Comparison of ENCODE assay signal across 16 mouse cellular contexts in the genomic region with DNA sequence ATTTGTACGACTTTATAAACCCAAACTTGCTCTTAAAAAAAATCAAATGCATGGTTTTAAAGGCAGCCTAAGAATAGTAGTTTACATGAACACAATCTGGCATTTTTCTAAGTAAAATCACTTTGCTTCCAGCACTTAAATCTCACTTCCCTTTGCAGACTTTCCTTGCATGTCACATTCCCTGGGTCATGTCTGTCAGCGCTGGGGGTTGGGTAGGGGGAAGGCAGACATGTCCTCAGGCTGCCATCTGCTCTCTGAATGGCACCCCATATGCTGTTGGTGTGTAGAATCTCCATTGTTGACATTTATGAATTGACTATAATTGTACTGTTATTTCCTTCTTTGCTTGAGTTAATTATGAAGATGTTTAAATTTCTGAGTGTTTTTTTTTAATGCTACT.
DNase-seq lines count a peak whose midpoint lies in the region; ATAC-seq and TF ChIP-seq lines count a peak whose summit lies in the region.
"Had no signal": no experiment of that assay in that cellular context is flagged by ENCODE, and none has a peak within 500 bp of the region (broad histone marks: within the 10 kb centered on the region; RNA-seq: fewer than 3 reads in every experiment).

No protein-coding gene starts in this region.

- ATAC-seq in hindbrain, embryonic 12.5 days (ENCODE audit: low FRiP score): peak; percentile 69; the same call in 1 of the 2 replicates
- ATAC-seq: Patski had no signal

- H3K9ac ChIP-seq in hindbrain, embryonic 12.5 days: no peak overlapping the region
- H3K9ac ChIP-seq: embryonic facial prominence, embryonic 13.5 days; heart, embryonic 13.5 days; limb, embryonic 12.5 days had no signal

- DNase-seq in heart, adult 11 months: peak; percentile 44
- DNase-seq in heart, embryonic 10.5 days (ENCODE audit: low spot score): no peak
- peak; percentile 93 for DNase-seq in brain, embryonic 14.5 days (ENCODE audit: low read depth)
- DNase-seq in left cerebral cortex, adult 2 months (ENCODE audit: extremely low spot score in 1 of 2, low spot score in 2 of 2): peak; percentile 21 to 24
- DNase-seq in gastrocnemius, postnatal 4 days (ENCODE audit: low spot score in 2 of 2): no peak
- no peak for DNase-seq in testis, postnatal 14 days (ENCODE audit: low spot score)
- DNase-seq in heart, adult 18-20 months: no peak
- DNase-seq: kidney, postnatal 10 days; lung, adult 18-20 months; thymus, postnatal 4 days had no signal

- no peaks in the 10 kb centered on the region for H3K9me3 ChIP-seq in heart, embryonic 10.5 days
- no peaks in the 10 kb centered on the region for H3K9me3 ChIP-seq in hindbrain, embryonic 12.5 days (replicated peaks)
- H3K9me3 ChIP-seq: embryonic facial prominence, embryonic 13.5 days; heart, embryonic 13.5 days; limb, embryonic 12.5 days had no signal

- H3K4me3 ChIP-seq in heart, embryonic 10.5 days: no peak overlapping the region
- H3K4me3 ChIP-seq in hindbrain, embryonic 12.5 days: no peak overlapping the region
- H3K4me3 ChIP-seq in left cerebral cortex, adult 2 months: no peak overlapping the region
- H3K4me3 ChIP-seq: embryonic facial prominence, embryonic 13.5 days; heart, embryonic 13.5 days; limb, embryonic 12.5 days; myocyte had no signal

- H3K27me3 ChIP-seq in heart, embryonic 10.5 days (ENCODE audit: insufficient read depth, poor library complexity, severe bottlenecking): no peaks in the 10 kb centered on the region
- H3K27me3 ChIP-seq in hindbrain, embryonic 12.5 days: no peaks in the 10 kb centered on the region
- H3K27me3 ChIP-seq: embryonic facial prominence, embryonic 13.5 days; heart, embryonic 13.5 days; limb, embryonic 12.5 days had no signal

- no peak for TF ChIP-seq CTCF in brain, embryonic 14.5 days (IDR thresholded peaks at IDR 0.05; ENCODE audit: borderline replicate concordance, extremely low read depth, insufficient read depth, insufficient read length)
- TF ChIP-seq CTCF in left cerebral cortex, adult 2 months (IDR thresholded peaks at IDR 0.05): no peak

- H3K36me3 ChIP-seq in heart, embryonic 10.5 days: no peaks in the 10 kb centered on the region
- no peaks in the 10 kb centered on the region for H3K36me3 ChIP-seq in hindbrain, embryonic 12.5 days
- H3K36me3 ChIP-seq: embryonic facial prominence, embryonic 13.5 days; heart, embryonic 13.5 days; limb, embryonic 12.5 days had no signal

- no peak for TF ChIP-seq POLR2A in brain, embryonic 14.5 days (IDR thresholded peaks at IDR 0.05; ENCODE audit: borderline replicate concordance, extremely low read depth, insufficient read depth, insufficient read length, poor library complexity, severe bottlenecking)

- no peak overlapping the region for H3K4me2 ChIP-seq in hindbrain, embryonic 12.5 days (replicated peaks)
- H3K4me2 ChIP-seq: embryonic facial prominence, embryonic 13.5 days; heart, embryonic 13.5 days; limb, embryonic 12.5 days had no signal

- 0 out of 2 replicates have a peak, but pooled peaks cover 5% of the 10 kb centered on the region for H3K4me1 ChIP-seq in heart, embryonic 10.5 days
- H3K4me1 ChIP-seq in hindbrain, embryonic 12.5 days: 0 out of 2 replicates have a peak, but pooled peaks cover 3% of the 10 kb centered on the region
- H3K4me1 ChIP-seq: embryonic facial prominence, embryonic 13.5 days; limb, embryonic 12.5 days had no signal

- 61% methylated on average over 2 of the region's 2 CpGs for WGBS in heart, embryonic 10.5 days
- 62% methylated on average over 2 of the region's 2 CpGs for WGBS in hindbrain, embryonic 12.5 days

- intact Hi-C loops in left cerebral cortex, adult 2 months (cut with DNase I): loop anchor here (2.0 to 5.0 kb wide), 3 partner anchors 72 to 786 kb away; no protein-coding TSS in a partner anchor

- no peak overlapping the region for H3K27ac ChIP-seq in heart, embryonic 10.5 days
- no peak overlapping the region for H3K27ac ChIP-seq in hindbrain, embryonic 12.5 days
- H3K27ac ChIP-seq in left cerebral cortex, adult 2 months: peak overlapping the region; percentile 59; the same call in 1 of the 2 replicates
- H3K27ac ChIP-seq: embryonic facial prominence, embryonic 13.5 days; heart, embryonic 13.5 days; limb, embryonic 12.5 days had no signal

Comparison
In these comparisons a context has a peak if more than half of its experiments do, and no peak if none do; other contexts are left out.
1. DNase-seq: peak in heart, adult 11 months (single experiment), brain, embryonic 14.5 days (single experiment) and left cerebral cortex, adult 2 months (2 of 2); none in heart, embryonic 10.5 days (single experiment), gastrocnemius, postnatal 4 days (0 of 2), testis, postnatal 14 days (single experiment) and heart, adult 18-20 months (0 of 2).